Mouse (Mus musculus) CH12.LX (cell line): ENCODE measurements at regions not wholly inside any gene's neighbourhood (a gene's known extent, or its start where the extent isn't known, plus 50 kb on each side); places are given as distances from the start of the nearest gene placed in this dataset.

Source experiments
- DNase-seq: peaks from one replicate; pipeline ENCODE4 v3.0.0-alpha.2; 2013; ENCODE audit errors: extremely low read depth
- H3K27ac ChIP-seq: 2 replicates; pipeline ENCODE4 v1.5.1; 2012; ENCODE audit warnings: low read depth, mild to moderate bottlenecking, control low read depth, moderate library complexity; ENCODE audit not compliant: insufficient read depth
- H3K27me3 ChIP-seq: replicated peaks from 2 replicates; pipeline ENCODE3; 2012; ENCODE audit warnings: inconsistent platforms
- H3K36me3 ChIP-seq, 2 experiments: replicated peaks in 1 of 2; 2 replicates each; pipeline versions ENCODE3 to v1.6.1; 2012; ENCODE audit warnings: inconsistent platforms in 1 of 2, low read length in 1 of 2, mild to moderate bottlenecking in 1 of 2, mixed read lengths in 1 of 2, moderate library complexity in 1 of 2; ENCODE audit not compliant: control insufficient read depth in 1 of 2, insufficient read depth in 1 of 2
- H3K4me1 ChIP-seq, 2 experiments: 2 replicates each; pipeline ENCODE4 v1.6.1; 2012; ENCODE audit warnings: inconsistent platforms in 1 of 2, moderate library complexity in 1 of 2; ENCODE audit not compliant: insufficient read depth in 2 of 2, control insufficient read depth in 1 of 2
- H3K4me2 ChIP-seq: 2 replicates; pipeline ENCODE4 v1.6.1; 2012; ENCODE audit warnings: low read depth, mild to moderate bottlenecking, control low read depth; ENCODE audit not compliant: poor library complexity, insufficient read depth, severe bottlenecking
- H3K4me3 ChIP-seq, 3 experiments: fragments of 150-350 bp in 1 of 3; sonication (generic) in 1 of 3; replicated peaks in 1 of 3; 2 replicates each; pipeline versions ENCODE3 to v1.5.1; 2011 to 2012; ENCODE audit warnings: low read depth in 2 of 3, low read length in 2 of 3, mild to moderate bottlenecking in 2 of 3, moderate library complexity in 2 of 3, control low read depth in 1 of 3, improper control_type of control experiment in 1 of 3, inconsistent platforms in 1 of 3, mixed read lengths in 1 of 3; ENCODE audit not compliant: poor library complexity in 1 of 3
- H3K79me2 ChIP-seq: replicated peaks from 2 replicates; pipeline ENCODE4 v1.6.1; 2012; ENCODE audit warnings: mild to moderate bottlenecking, moderate library complexity; ENCODE audit not compliant: control insufficient read depth, poor library complexity, insufficient read depth, severe bottlenecking; ENCODE audit errors: extremely low read depth
- H3K9ac ChIP-seq: 2 replicates; pipeline ENCODE4 v1.6.1; 2012; ENCODE audit warnings: low read depth, mild to moderate bottlenecking, control low read depth, moderate library complexity; ENCODE audit not compliant: insufficient read depth
- H3K9me3 ChIP-seq: replicated peaks from 2 replicates; pipeline ENCODE3; 2012; ENCODE audit warnings: low read length, inconsistent platforms, mixed read lengths
- BHLHE40 ChIP-seq: IDR thresholded peaks from 2 replicates; pipeline ENCODE4 v1.6.1; 2011; ENCODE audit warnings: mild to moderate bottlenecking, low read depth, low read length, improper control_type of control experiment
- CHD2 ChIP-seq: IDR thresholded peaks from 2 replicates; pipeline ENCODE4 v1.6.1; 2011; ENCODE audit warnings: low read length, improper control_type of control experiment
- ETS1 ChIP-seq: conservative IDR thresholded peaks from 2 replicates; pipeline ENCODE4 v1.6.1; 2012; ENCODE audit warnings: low read depth, mild to moderate bottlenecking, inconsistent platforms, low read length, improper control_type of control experiment, moderate library complexity
- GABPA ChIP-seq: IDR thresholded peaks from 2 replicates; pipeline ENCODE4 v1.6.1; 2012; ENCODE audit warnings: low read depth, low read length, improper control_type of control experiment, inconsistent platforms; ENCODE audit not compliant: insufficient replicate concordance
- JUN ChIP-seq: IDR thresholded peaks from 2 replicates; pipeline ENCODE4 v1.6.1; 2011; ENCODE audit warnings: low read depth, mild to moderate bottlenecking, low read length, improper control_type of control experiment, moderate library complexity; ENCODE audit not compliant: insufficient read depth
- MAX ChIP-seq: IDR thresholded peaks from 2 replicates; pipeline ENCODE4 v1.6.1; 2011; ENCODE audit warnings: low read length, improper control_type of control experiment
- MEF2A ChIP-seq: IDR thresholded peaks from 2 replicates; pipeline ENCODE4 v1.6.1; 2014; ENCODE audit warnings: low read depth, mild to moderate bottlenecking, inconsistent platforms, low read length, improper control_type of control experiment, borderline replicate concordance
- MXI1 ChIP-seq: IDR thresholded peaks from 2 replicates; pipeline ENCODE4 v1.6.1; 2011; ENCODE audit warnings: mild to moderate bottlenecking, low read depth, low read length, improper control_type of control experiment
- MYC ChIP-seq: IDR thresholded peaks from 2 replicates; pipeline ENCODE4 v1.6.1; 2011; ENCODE audit warnings: low read depth, mild to moderate bottlenecking, improper control_type of control experiment, low read length
- NELFE ChIP-seq: IDR thresholded peaks from 2 replicates; pipeline ENCODE4 v1.6.1; 2011; ENCODE audit warnings: low read depth, low read length, improper control_type of control experiment
- POLR2A ChIP-seq: IDR thresholded peaks from 2 replicates; pipeline ENCODE4 v1.6.1; 2011; ENCODE audit warnings: low read depth, mild to moderate bottlenecking, improper control_type of control experiment, low read length
- RCOR1 ChIP-seq: conservative IDR thresholded peaks from 2 replicates; pipeline ENCODE4 v1.6.1; 2012; ENCODE audit warnings: low read depth, mild to moderate bottlenecking, inconsistent platforms, low read length, improper control_type of control experiment
- SMC3 ChIP-seq: IDR thresholded peaks from 2 replicates; pipeline ENCODE4 v1.6.1; 2011; ENCODE audit warnings: low read depth, low read length, improper control_type of control experiment
- ZKSCAN1 ChIP-seq: IDR thresholded peaks from 2 replicates; pipeline ENCODE4 v1.6.1; 2012; ENCODE audit warnings: low read depth, inconsistent platforms, low read length, improper control_type of control experiment, borderline replicate concordance
- ZMIZ1 ChIP-seq: IDR thresholded peaks from 2 replicates; pipeline ENCODE4 v1.6.1; 2012; ENCODE audit warnings: low read depth, mild to moderate bottlenecking, inconsistent platforms, low read length, improper control_type of control experiment
- dilution Hi-C: fragments of 300-500 bp; cut with MboI; formaldehyde crosslinking; loops from 2 replicates; pipeline ENCODE4 v1.14.3; 2020; ENCODE audit warnings: low sequenced_read_pairs; ENCODE audit not compliant: extremely low pct_unique_long_range_greater_than_20kb, extremely low pct_ligation_motif_present
- in situ Hi-C: fragments of 300-500 bp; cut with MboI; formaldehyde crosslinking; loops from 3 replicates; pipeline ENCODE4 v1.14.3; 2019; ENCODE audit warnings: low sequenced_read_pairs, low pct_ligation_motif_present, low pct_unique_long_range_greater_than_20kb, mixed read lengths

DNA sequence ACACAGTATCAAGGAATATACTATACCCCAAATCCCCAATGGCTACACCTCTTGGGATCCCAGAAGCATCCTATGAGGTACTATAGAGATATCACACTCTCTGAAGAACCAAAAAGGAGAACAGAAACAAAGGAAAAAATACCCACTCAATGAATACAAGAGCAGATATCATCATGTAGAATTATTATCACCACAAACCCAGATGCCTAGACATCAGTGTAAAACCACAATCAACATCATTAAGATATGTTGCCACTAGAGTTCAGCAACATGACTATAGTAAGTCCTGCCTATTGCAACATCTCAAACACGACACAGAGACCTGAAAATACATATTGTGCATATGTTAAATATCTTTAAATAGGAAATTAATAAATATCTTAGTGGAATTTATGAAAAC is 612.9 kb upstream of the Nova1 start:
- Histone ChIP-seq H3K27ac (no peak overlapping the region), H3K9ac (no peak overlapping the region), H3K36me3 (no peaks in the 10 kb centered on the region), H3K4me3 (no peak overlapping the region), H3K79me2 (no peaks in the 10 kb centered on the region), H3K27me3 (no peaks in the 10 kb centered on the region), H3K4me2 (no peak overlapping the region), H3K9me3 (no peaks in the 10 kb centered on the region), H3K4me1 (no peaks in the 10 kb centered on the region)
- TF ChIP-seq MEF2A: no peak
- in situ Hi-C loops: no loop called here
- DNase-seq: no peak
- dilution Hi-C loops: no loop called here

GRCm38 (mm10) chr12:47412251-47412650 is 593.5 kb upstream of the Nova1 start:
- TF ChIP-seq ZKSCAN1 (no peak), MAX (no peak)
- H3K4me2 ChIP-seq: no peak overlapping the region
- H3K27me3 ChIP-seq: no peaks in the 10 kb centered on the region
- in situ Hi-C loops (no loop called here), dilution Hi-C loops (no loop called here)
- no peaks in the 10 kb centered on the region for H3K36me3 ChIP-seq
- H3K9me3 ChIP-seq: no peaks in the 10 kb centered on the region
- no peak overlapping the region for H3K4me3 ChIP-seq
- no peak for DNase-seq
- no peak overlapping the region for H3K27ac ChIP-seq
- no peaks in the 10 kb centered on the region for H3K4me1 ChIP-seq
- no peaks in the 10 kb centered on the region for H3K79me2 ChIP-seq
- H3K9ac ChIP-seq: no peak overlapping the region

- TF ChIP-seq ETS1: no peak
- TF ChIP-seq SMC3: no peak
- TF ChIP-seq MYC: no peak
- TF ChIP-seq RCOR1: no peak
- no peak for TF ChIP-seq POLR2A
- TF ChIP-seq MXI1: no peak
- no peak for TF ChIP-seq GABPA
- no peak for TF ChIP-seq JUN
- no peak for TF ChIP-seq ZMIZ1
- TF ChIP-seq CHD2: no peak
- no peak for TF ChIP-seq NELFE
- no peak for TF ChIP-seq BHLHE40
- TF ChIP-seq, all 38 proteins: peak for 0
- H3K79me2 ChIP-seq: no peaks in the 10 kb centered on the region
- no peaks in the 10 kb centered on the region for H3K4me1 ChIP-seq
- H3K4me2 ChIP-seq: no peak overlapping the region
- dilution Hi-C loops (no loop called here), in situ Hi-C loops (no loop called here)
- H3K27ac ChIP-seq: no peak overlapping the region
- no peak overlapping the region for H3K9ac ChIP-seq
- H3K27me3 ChIP-seq: no peaks in the 10 kb centered on the region
- no peak overlapping the region for H3K4me3 ChIP-seq
- no peaks in the 10 kb centered on the region for H3K36me3 ChIP-seq
- no peaks in the 10 kb centered on the region for H3K9me3 ChIP-seq
- DNase-seq: no peak
These were observed 587.8 kb upstream of the Nova1 start for GRCm38 (mm10) chr12:47406563-47406962.
